Mouse (Mus musculus) kidney, embryonic 15.5 days (tissue): Measurements from ENCODE around the gene Sf1. TPM values are rescaled to one million over a fixed set of nuclear protein-coding genes. Genes with fewer than 3 reads are reported as not detected.

Experiments
- ATAC-seq: fragments of 200-750 bp; cut with Nextera tagmentation; replicated peaks from 2 replicates; pipeline ENCODE4 v1.8.0; 2017; ENCODE audit warnings: moderate TSS enrichment; ENCODE audit not compliant: low FRiP score
- H3K27ac ChIP-seq: fragments of 300-500 bp; sonication (generic); 2 replicates; pipeline ENCODE4 v1.5.1; 2015; ENCODE audit warnings: mild to moderate bottlenecking, inconsistent platforms
- H3K27me3 ChIP-seq: fragments of 300-500 bp; sonication (generic); 2 replicates; pipeline ENCODE4 v1.6.1; 2015; ENCODE audit warnings: inconsistent platforms
- H3K36me3 ChIP-seq: fragments of 300-500 bp; sonication (generic); 2 replicates; pipeline ENCODE4 v1.6.1; 2015; ENCODE audit warnings: inconsistent platforms
- H3K4me1 ChIP-seq: fragments of 300-500 bp; sonication (generic); 2 replicates; pipeline ENCODE4 v1.6.1; 2015; ENCODE audit warnings: inconsistent platforms
- H3K4me2 ChIP-seq: fragments of 300-500 bp; sonication (generic); 2 replicates; pipeline ENCODE4 v1.6.1; 2015; ENCODE audit warnings: moderate library complexity, mild to moderate bottlenecking, inconsistent platforms
- H3K4me3 ChIP-seq: fragments of 300-500 bp; sonication (generic); replicated peaks from 2 replicates; pipeline ENCODE4 v1.5.1; 2015; ENCODE audit warnings: mild to moderate bottlenecking, inconsistent platforms
- H3K9ac ChIP-seq: fragments of 300-500 bp; sonication (generic); 2 replicates; pipeline ENCODE4 v1.6.1; 2015; ENCODE audit warnings: mild to moderate bottlenecking, inconsistent platforms
- H3K9me3 ChIP-seq: fragments of 300-500 bp; sonication (generic); replicated peaks from 2 replicates; pipeline ENCODE4 v1.6.1; 2016; ENCODE audit warnings: inconsistent platforms
- WGBS: fragments of 180-500 bp; shearing (Covaris S2); methylation state at CpG from one replicate; pipeline ENCODE4 v1.1.7; 2015; ENCODE audit warnings: mixed read lengths; 5-methylcytosine and 5-hydroxymethylcytosine counted together
- polyA plus RNA-seq: library from polyadenylated mRNA; unstranded; fragments of >200 nt; fragmentation: Nextera tagmentation; extraction: Ambion mirVana; gene quantifications from 2 replicates; pipeline ENCODE4 v1.2.1, GENCODE M21; 2015

The Sf1 gene
- polyA plus RNA-seq, 1 experiment from 2014 or later, result 165 TPM

DNA sequence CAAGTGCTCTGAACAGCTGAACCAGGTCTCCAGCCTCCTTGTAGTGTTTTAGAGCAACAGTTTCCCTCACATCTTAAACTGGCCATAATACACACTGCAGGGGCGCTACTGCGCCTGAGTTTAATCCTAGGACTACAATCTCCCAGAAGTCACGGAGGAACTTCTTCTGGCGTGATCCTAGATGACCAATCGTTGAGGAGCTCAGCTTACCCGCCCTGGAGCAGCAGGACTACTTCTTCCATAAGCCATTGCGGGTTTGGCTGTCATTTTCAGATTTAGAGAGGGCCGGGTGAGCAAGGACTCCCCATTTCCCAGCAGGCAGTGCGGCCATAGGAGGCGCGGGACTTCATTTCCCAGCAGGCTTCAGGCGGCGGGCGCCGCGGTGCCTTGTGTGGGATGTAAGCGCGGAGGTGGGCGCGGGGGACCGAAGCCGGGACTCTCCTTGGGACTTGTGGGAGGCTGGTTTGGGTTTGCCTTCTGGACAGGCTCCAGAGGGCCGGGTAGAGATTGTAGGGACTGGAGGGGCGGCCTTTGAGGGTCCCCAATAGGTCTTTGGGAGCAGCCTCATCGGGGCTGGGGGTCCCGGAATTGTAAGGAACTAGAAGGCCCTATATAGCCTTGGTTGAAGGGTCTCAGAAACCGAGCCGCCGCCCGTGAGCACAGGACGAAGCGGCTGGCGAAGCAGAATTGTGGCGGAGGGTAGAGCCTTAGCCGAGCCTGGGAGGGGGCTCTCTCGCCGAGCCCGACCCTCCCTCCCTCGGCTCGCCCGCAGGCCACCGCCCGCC is 28.6 kb upstream of the Sf1 start, which contains the start of gene Men1:
Gene Men1 (plus strand): TSS at position 307 of the 785 bp plus-strand sequence.
- Histone ChIP-seq H3K9ac (peak within 1 kb of the TSS; percentile 72), H3K36me3 (peaks cover 33% of the 10 kb centered on the region), H3K27me3 (no peaks in the 10 kb centered on the region), H3K27ac (peak within 1 kb of the TSS; percentile 91), H3K4me2 (peak within 1 kb of the TSS; percentile 86), H3K4me1 (peaks cover 49% of the 10 kb centered on the region), H3K4me3 (peak within 1 kb of the TSS; percentile 67), H3K9me3 (no peaks in the 10 kb centered on the region)
- WGBS, result under 1% methylated on average over 40 of the region's 43 CpGs
- peak; percentile 93 for ATAC-seq

GRCm38 (mm10) chr19:6335458-6335827 is 28.0 kb upstream of the Sf1 start:
- peak; percentile 15 for ATAC-seq

DNA sequence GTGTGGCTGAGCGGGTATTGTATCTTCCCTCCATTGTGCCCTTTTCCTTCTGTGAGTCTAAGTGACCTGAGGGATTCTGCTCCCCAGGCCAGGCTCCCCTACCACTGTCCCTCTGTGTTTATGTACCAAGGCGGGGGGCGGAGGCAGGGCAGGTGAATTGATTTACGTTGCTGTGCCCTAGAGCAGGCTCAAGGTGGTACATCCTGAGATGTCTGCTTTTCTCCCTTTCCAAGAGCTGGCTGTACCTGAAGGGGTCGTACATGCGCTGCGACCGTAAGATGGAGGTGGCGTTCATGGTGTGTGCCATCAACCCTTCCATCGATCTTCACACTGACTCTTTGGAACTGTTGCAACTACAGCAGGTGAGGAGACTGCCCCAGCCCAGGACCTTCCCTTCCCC is 26.6 kb upstream of the Sf1 start:
- peak overlapping the region; percentile 67 for H3K4me3 ChIP-seq

More at GRCm38 (mm10) chr19:6335458-6335827, 28.0 kb upstream of the Sf1 start:
- peaks cover 38% of the 10 kb centered on the region for H3K36me3 ChIP-seq
- WGBS, result under 1% methylated on average over 20 of the region's 25 CpGs
- no peaks in the 10 kb centered on the region for H3K9me3 ChIP-seq
- peak overlapping the region; percentile 67 for H3K4me3 ChIP-seq
- peak overlapping the region; percentile 86 for H3K4me2 ChIP-seq
- no peaks in the 10 kb centered on the region for H3K27me3 ChIP-seq
- H3K27ac ChIP-seq, result peak overlapping the region; percentile 91
- peak overlapping the region; percentile 72 for H3K9ac ChIP-seq
- H3K4me1 ChIP-seq, result peaks cover 55% of the 10 kb centered on the region

DNA sequence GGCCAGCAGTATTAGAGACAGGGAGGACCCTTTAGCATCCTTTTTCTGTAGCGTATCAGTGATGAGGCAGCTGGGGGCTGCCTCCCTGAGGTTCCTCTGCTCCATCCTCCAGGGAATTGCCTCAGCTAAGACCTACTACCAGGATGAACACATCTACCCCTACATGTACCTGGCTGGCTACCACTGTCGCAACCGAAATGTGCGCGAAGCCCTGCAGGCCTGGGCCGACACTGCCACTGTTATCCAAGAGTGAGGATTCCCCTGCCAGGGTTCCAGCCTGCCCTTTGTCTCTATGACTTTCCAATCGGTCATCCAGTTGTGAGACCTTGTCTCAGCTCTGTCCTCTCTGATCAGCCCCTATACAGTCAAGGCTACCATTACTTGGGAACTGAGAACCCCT is 25.3 kb upstream of the Sf1 start:
- Histone ChIP-seq H3K4me1 (peaks cover 70% of the 10 kb centered on the region), H3K9me3 (no peaks in the 10 kb centered on the region), H3K27me3 (no peaks in the 10 kb centered on the region), H3K4me2 (no peak overlapping the region), H3K27ac (no peak overlapping the region), H3K9ac (no peak overlapping the region), H3K36me3 (peaks cover 38% of the 10 kb centered on the region), H3K4me3 (no peak overlapping the region)
- WGBS, result 94% methylated on average over 7 of the region's 7 CpGs
- no peak for ATAC-seq

More for the DNA sequence above, 26.6 kb upstream of the Sf1 start:
- Histone ChIP-seq H3K4me2 (peak overlapping the region; percentile 86), H3K36me3 (peaks cover 38% of the 10 kb centered on the region), H3K4me1 (peaks cover 65% of the 10 kb centered on the region), H3K9ac (peak overlapping the region; percentile 72; the same call in 1 of the 2 replicates), H3K27me3 (no peaks in the 10 kb centered on the region), H3K9me3 (no peaks in the 10 kb centered on the region), H3K27ac (no peak overlapping the region)
- no peak for ATAC-seq
- WGBS, result 91% methylated on average over 10 of the region's 10 CpGs

DNA sequence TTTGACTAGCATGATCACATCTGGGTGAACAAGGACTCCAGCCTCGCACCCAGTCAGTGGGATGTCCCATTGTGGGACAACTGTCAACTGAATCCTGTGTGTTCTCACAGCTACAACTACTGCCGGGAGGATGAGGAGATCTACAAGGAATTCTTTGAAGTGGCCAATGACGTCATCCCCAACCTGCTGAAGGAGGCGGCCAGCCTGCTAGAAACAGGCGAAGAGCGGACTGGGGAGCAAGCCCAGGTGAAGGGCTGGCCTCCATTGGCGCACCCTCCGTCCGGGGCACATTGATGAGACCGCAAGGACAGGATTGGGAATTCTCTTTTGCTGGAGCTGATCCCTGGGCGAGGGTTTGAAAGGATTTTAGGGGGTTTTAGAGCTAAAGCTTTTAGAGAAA is 24.8 kb upstream of the Sf1 start:
- H3K27ac ChIP-seq, result no peak overlapping the region
- peaks cover 71% of the 10 kb centered on the region for H3K4me1 ChIP-seq
- WGBS, result 92% methylated on average over 11 of the region's 11 CpGs
- no peaks in the 10 kb centered on the region for H3K27me3 ChIP-seq
- H3K9ac ChIP-seq, result no peak overlapping the region
- H3K4me3 ChIP-seq, result no peak overlapping the region
- no peak for ATAC-seq
- H3K9me3 ChIP-seq, result no peaks in the 10 kb centered on the region
- H3K4me2 ChIP-seq, result no peak overlapping the region
- H3K36me3 ChIP-seq, result peaks cover 38% of the 10 kb centered on the region

GRCm38 (mm10) chr19:6339191-6339590 is 24.3 kb upstream of the Sf1 start:
- 94% methylated on average over 6 of the region's 6 CpGs for WGBS
- no peaks in the 10 kb centered on the region for H3K27me3 ChIP-seq
- H3K4me3 ChIP-seq, result no peak overlapping the region
- H3K4me2 ChIP-seq, result 0 out of 2 replicates have a peak overlapping the region, but pooled peaks have one; percentile 97
- ATAC-seq, result no peak
- H3K9ac ChIP-seq, result no peak overlapping the region
- H3K9me3 ChIP-seq, result no peaks in the 10 kb centered on the region
- H3K4me1 ChIP-seq, result peaks cover 67% of the 10 kb centered on the region
- H3K36me3 ChIP-seq, result peaks cover 41% of the 10 kb centered on the region
- peak overlapping the region; percentile 87 for H3K27ac ChIP-seq

DNA sequence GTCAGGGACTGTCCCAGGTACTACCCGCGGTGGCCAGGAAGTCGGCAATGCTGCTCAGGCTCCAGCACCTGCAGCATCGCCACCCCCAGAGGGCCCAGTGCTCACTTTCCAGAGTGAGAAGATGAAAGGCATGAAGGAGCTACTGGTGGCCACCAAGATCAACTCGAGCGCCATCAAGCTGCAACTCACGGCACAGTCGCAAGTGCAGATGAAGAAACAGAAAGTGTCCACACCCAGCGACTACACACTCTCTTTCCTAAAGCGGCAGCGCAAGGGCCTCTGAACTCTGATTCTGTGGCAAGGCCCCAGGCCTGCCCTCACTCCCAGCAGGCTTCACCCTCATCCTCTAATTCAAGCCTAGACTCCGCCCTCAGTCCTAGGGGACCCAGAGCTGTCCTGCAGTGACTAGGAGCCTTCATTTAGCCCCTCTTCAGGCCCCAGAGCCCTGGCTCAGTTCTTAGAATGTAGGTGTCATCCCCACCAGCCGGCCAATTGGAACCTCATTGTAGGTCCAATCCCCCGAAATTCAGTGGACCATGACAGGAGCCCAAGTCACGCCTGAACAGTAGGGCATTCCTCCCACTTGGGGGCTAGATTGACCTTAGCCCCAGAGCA is 23.5 kb upstream of the Sf1 start:
- ATAC-seq, result no peak; the same call in 1 of the 2 replicates
- Histone ChIP-seq H3K9ac (peak overlapping the region; percentile 76; the same call in 1 of the 2 replicates), H3K4me1 (peaks cover 63% of the 10 kb centered on the region), H3K4me2 (peak overlapping the region; percentile 97), H3K27ac (peak overlapping the region; percentile 87), H3K36me3 (peaks cover 48% of the 10 kb centered on the region), H3K27me3 (no peaks in the 10 kb centered on the region), H3K9me3 (no peaks in the 10 kb centered on the region), H3K4me3 (peak overlapping the region; percentile 81)
- 45% methylated on average over 15 of the region's 15 CpGs for WGBS

DNA sequence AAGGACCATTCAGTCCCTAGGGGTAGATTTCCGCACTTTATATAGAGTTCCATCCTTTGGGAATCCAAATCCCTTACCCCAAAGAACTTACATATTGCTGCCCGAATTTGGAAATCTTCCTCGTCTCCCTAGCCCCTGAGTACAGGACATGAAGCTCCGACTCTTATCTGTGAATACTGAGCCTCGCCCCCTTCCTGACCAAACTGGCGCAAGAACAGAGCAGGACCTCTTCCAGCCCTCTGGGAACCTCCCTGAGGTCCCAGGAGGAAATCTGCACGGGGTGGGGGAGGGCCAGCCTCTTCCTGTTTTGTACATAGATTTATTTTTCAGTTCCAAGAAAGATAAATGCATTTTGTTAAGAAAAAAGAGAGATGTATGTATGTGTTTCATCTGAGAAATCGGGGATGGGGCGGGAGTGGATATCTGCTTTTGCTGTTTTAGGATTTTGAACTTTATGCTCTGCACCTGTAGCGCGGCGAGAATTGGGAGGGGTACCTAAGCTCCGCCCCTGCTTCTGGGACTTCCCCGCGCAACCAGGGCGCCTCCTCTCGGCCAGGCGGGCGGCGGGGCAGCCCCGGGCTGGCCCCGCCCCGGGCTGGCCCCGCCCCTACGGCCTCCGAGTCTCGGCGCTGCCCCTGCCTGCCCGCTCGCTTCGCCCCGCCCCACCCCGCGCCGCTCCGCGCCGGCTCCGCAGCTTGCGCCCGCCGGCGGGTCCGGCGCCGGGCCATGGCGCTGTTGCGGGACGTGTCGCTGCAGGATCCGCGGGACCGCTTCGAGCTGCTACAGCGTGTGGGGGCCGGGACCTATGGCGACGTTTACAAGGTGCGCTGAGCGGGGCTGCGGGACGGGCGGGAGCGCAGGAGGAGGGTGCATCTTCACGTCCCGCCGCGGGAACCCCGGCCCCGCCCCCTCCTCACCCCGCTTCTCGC is 22.7 kb upstream of the Sf1 start, which contains the start of gene Map4k2:
Gene Map4k2 (plus strand): TSS at position 612 of the 929 bp plus-strand sequence.
- Histone ChIP-seq H3K9me3 (no peaks in the 10 kb centered on the region), H3K27me3 (no peaks in the 10 kb centered on the region), H3K4me1 (peaks cover 65% of the 10 kb centered on the region), H3K27ac (peak within 1 kb of the TSS; percentile 87), H3K36me3 (peaks cover 56% of the 10 kb centered on the region), H3K4me3 (peak within 1 kb of the TSS; percentile 81), H3K4me2 (peak within 1 kb of the TSS; percentile 97), H3K9ac (peak within 1 kb of the TSS; percentile 76)
- 5% methylated on average over 69 of the region's 72 CpGs for WGBS
- ATAC-seq, result peak; percentile 80

DNA sequence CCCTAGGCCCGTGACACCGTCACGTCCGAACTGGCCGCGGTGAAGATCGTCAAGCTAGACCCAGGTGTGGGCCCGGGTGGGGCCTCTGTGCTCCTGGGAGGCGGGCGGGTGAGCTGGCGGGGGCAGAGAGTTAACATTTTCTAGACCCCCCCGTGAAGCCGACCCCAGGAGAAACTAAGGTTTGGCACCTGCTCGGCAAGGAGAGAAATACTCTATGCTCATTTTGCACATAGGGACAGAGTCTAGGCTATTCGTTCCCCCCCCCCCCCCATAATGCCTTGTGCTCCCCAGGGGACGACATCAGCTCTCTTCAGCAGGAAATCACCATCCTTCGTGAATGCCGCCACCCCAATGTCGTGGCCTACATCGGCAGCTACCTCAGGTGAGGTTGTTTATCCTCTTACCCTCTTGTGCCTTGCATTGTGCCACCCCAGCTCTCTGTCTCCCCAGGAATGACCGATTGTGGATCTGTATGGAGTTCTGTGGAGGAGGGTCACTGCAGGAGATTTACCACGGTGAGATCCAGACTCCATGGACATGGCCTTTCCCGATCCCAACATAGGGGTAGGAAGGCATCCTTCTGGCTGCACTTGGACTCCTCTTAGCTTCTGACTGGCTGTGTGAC is 21.9 kb upstream of the Sf1 start:
- Histone ChIP-seq H3K27me3 (no peaks in the 10 kb centered on the region), H3K36me3 (peaks cover 64% of the 10 kb centered on the region), H3K9ac (peak overlapping the region; percentile 76), H3K4me1 (peaks cover 64% of the 10 kb centered on the region), H3K4me2 (peak overlapping the region; percentile 97), H3K4me3 (peak overlapping the region; percentile 81), H3K27ac (peak overlapping the region; percentile 87), H3K9me3 (no peaks in the 10 kb centered on the region)
- peak; percentile 9; the same call in 1 of the 2 replicates for ATAC-seq
- WGBS, result 8% methylated on average over 23 of the region's 23 CpGs

DNA sequence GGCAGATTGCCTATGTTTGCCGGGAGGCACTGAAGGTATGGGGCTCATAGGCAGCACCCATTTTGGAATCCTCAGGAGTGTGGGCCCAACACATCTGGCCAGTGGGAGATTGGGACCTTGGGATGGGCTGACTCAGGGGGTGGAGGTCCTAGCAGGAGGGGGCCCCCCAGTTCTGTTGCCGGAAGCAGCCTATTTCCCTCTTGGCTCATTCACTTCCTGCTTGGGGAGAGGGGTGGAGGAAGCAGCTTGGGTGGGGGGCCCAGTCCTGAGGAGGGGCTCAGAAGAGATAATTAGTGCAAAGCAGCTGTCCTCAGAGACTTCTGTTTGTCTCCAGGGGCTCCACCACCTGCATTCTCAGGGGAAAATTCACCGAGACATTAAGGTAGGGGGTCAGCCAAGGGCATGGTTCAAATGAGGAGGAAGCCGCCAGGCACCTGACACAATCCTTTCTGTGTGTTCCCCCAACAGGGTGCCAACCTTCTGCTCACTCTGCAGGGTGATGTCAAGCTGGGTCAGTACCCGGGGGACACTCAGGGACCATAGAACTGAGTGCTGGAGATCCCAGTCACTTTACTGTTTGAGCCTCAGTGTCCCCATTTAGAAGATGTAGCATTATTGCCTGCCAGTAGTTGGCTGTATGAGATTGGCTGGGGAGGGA is 21.1 kb upstream of the Sf1 start:
- Histone ChIP-seq H3K4me2 (peak overlapping the region; percentile 97), H3K4me1 (peaks cover 61% of the 10 kb centered on the region), H3K27me3 (no peaks in the 10 kb centered on the region), H3K4me3 (peak overlapping the region; percentile 81), H3K27ac (no peak overlapping the region), H3K9ac (no peak overlapping the region), H3K9me3 (no peaks in the 10 kb centered on the region), H3K36me3 (peaks cover 64% of the 10 kb centered on the region)
- ATAC-seq, result no peak
- 78% methylated on average over 5 of the region's 5 CpGs for WGBS
